Mouse (Mus musculus) adrenal gland, postnatal 4 days (tissue): Measurements from ENCODE around the gene Rcc1l. TPM values are rescaled to one million over a fixed set of nuclear protein-coding genes. Genes with fewer than 3 reads are reported as not detected.

Source experiments
- DNase-seq, 2 experiments: peaks; one replicate each; pipeline ENCODE4 v3.0.0; 2021 to 2022; ENCODE audit warnings: low spot score in 2 of 2, mixed read lengths in 2 of 2
- long read RNA-seq, 2 experiments: library from polyadenylated mRNA; stranded (forward); transcript quantifications; one replicate each; pipeline ENCODE4 v2.0.0; 2021
- total RNA-seq, 2 experiments: library from RNA; stranded (reverse); gene quantifications; 2 replicates each; pipeline ENCODE4 v1.2.3; 2021

Rcc1l gene
- 10 to 100 TPM; 33.0 to 35.6 TPM for total RNA-seq
- long read RNA-seq, experiment 1, transcript Rcc1l-201 (11 exons, 2,321 nt): major isoform, 50 of 72 reads
- long read RNA-seq, experiment 1, partial matches to known transcripts: 3 of 72 reads
- long read RNA-seq, experiment 1, other reads (novel, unspliced or antisense): 19 of 72 reads
- long read RNA-seq, experiment 2, transcript Rcc1l-201 (11 exons, 2,321 nt): major isoform, 73 of 109 reads
- long read RNA-seq, experiment 2, partial matches to known transcripts: 7 of 109 reads
- long read RNA-seq, experiment 2, other reads (novel, unspliced or antisense): 29 of 109 reads

- DNase-seq: peak; percentile 52 to 66
Measured at GRCm38 (mm10) chr5:134176169-134176881, at the start of gene Rcc1l. Gene Rcc1l (minus strand): TSS chr5:134176774.

- no peak for DNase-seq
Measured at GRCm38 (mm10) chr5:134225110-134225901, 48.7 kb upstream of the Rcc1l start.

- no peak for DNase-seq
Measured at GRCm38 (mm10) chr5:134221708-134222150, 45.2 kb upstream of the Rcc1l start.

- no peak for DNase-seq
Measured at GRCm38 (mm10) chr5:134221278-134221677, 44.7 kb upstream of the Rcc1l start.

- DNase-seq: no peak
Measured at GRCm38 (mm10) chr5:134217900-134218299, 41.3 kb upstream of the Rcc1l start.

- DNase-seq: no peak
Measured at GRCm38 (mm10) chr5:134214021-134214806, 37.6 kb upstream of the Rcc1l start.

- DNase-seq: no peak
Measured at GRCm38 (mm10) chr5:134209931-134210554, 33.5 kb upstream of the Rcc1l start.

- no peak for DNase-seq
Measured at GRCm38 (mm10) chr5:134206721-134207120, 30.1 kb upstream of the Rcc1l start.

GRCm38 (mm10) chr5:134193664-134194063 lies 17.1 kb upstream of the Rcc1l start:
- DNase-seq: no peak

GRCm38 (mm10) chr5:134188571-134188970 lies 12.0 kb upstream of the Rcc1l start:
- no peak for DNase-seq

- no peak for DNase-seq
Measured at GRCm38 (mm10) chr5:134186961-134187731, 10.6 kb upstream of the Rcc1l start.

GRCm38 (mm10) chr5:134186059-134186458 lies 9.5 kb upstream of the Rcc1l start:
- no peak for DNase-seq

- DNase-seq: peak; percentile 95 to 96
Measured at GRCm38 (mm10) chr5:134183880-134184808, 7.6 kb upstream of the Rcc1l start, which contains the start of gene Gtf2ird2. Gene Gtf2ird2 (plus strand): TSS chr5:134184019.

- no peak for DNase-seq
Measured at GRCm38 (mm10) chr5:134183162-134183561, 6.6 kb upstream of the Rcc1l start.

GRCm38 (mm10) chr5:134182735-134183134 lies 6.2 kb upstream of the Rcc1l start:
- DNase-seq: no peak

- no peak for DNase-seq
Measured at GRCm38 (mm10) chr5:134182172-134182571, 5.6 kb upstream of the Rcc1l start.

- DNase-seq: peak; percentile 60 to 67
Measured at GRCm38 (mm10) chr5:134179871-134180270, 3.3 kb upstream of the Rcc1l start.

GRCm38 (mm10) chr5:134178536-134178935 lies 2.0 kb upstream of the Rcc1l start:
- no peak for DNase-seq
